Mouse (Mus musculus) NIH3T3 (cell line): Measurements from ENCODE around the gene Gpr35.

Source experiments
- DNase-seq: peaks from one replicate; pipeline ENCODE4 v3.0.0-alpha.2; 2012; ENCODE audit warnings: low read depth

Gpr35 gene

DNA sequence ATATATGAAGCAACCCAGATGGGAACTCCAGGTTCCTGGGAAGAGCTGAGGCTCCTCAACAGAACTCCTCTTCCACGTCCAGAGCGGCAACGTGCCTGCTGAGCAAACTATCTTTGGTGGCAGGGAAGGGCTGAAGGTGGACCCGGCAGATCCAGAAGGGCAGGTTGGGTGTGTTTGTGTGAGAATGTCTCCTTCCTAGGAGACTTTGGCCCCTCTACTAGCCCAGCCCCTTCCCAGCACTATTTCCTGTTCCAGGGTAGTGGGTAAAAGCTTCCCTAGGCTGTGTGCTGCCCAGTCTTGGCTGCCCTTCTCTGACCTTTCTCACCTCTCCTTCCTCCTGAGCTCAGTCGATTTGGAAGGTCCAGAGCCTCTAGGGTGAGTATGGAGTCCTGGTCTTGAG is at the start of gene Gpr35:
Gene Gpr35 (plus strand): TSS at position 259 of the 400 bp plus-strand sequence.
- DNase-seq: no peak

DNA sequence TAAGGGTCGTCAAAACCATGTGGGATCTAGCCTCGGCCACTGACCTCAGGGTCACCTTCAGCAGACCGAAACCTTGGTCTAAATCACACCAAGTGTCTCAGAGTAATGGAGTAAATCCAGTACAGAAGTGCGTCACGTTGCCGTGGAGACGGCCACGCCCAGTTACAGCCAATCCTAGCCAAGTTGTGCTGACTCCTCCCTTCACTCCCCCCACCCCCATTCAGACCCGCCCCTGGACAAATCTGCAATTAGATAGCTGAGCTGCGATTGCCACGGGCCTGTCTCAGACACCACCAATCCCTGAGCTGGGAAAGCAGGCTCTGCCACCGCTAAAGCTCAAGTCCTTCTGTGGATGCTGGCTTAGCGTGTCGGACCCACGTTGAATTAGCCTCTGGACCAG is 47.9 kb upstream of the Gpr35 start, which contains the start of gene Ankmy1:
Gene Ankmy1 (minus strand): TSS at position 121 of the 400 bp plus-strand sequence.
- no peak for DNase-seq

DNA sequence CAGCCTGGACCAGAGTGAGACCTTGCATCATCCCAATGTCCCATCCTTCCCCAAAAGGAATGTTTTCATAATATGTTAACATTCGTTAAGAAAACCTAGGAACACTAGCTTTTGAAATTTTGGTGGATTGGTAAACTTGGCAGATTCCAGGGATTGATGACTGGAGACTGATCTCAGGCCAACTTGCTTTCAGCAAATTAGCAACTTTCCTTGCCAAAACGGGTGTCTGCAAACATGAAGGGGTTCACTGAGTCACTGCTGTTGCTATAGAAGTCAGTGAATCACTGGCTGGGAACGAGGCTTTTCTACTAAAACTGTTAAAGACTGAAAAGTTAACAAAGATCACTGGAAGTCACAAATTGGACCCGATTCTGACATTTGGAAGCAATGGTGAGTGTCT is 47.0 kb upstream of the Gpr35 start:
- peak; percentile 81 for DNase-seq

GRCm38 (mm10) chr1:92905703-92906310 is 44.9 kb upstream of the Gpr35 start:
- DNase-seq: no peak

DNA sequence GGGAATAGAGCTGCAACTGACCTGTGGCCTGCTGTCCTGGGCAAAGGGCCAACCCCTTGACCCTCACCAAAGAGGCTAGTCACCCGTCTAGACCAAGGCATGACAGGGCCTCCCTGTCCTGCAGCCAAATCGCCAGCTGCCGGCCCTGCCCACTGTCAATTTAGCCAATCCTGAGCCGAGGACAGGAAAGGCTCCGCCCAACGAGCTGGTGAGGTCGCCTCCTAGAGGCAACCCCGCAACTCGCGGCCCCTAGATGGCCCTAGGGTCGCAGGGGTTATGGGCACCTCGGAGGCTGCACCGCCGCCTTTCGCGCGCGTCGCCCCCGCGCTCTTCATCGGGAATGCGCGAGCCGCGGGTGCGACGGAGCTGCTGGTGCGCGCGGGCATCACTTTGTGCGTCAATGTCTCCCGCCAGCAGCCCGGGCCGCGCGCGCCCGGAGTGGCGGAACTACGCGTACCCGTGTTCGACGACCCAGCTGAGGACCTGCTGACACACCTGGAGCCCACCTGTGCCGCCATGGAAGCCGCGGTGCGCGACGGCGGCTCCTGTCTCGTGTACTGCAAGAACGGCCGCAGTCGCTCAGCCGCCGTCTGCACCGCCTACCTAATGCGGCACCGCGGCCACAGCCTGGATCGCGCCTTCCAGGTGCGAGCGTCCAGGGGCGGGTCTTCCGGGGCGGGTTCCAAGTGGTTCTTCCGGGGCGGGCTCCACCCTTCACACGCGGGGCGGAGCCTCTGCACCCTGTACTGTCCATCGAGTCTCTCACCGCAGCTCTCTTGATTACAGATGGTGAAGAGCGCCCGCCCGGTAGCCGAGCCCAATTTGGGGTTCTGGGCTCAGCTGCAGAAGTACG is 43.7 kb upstream of the Gpr35 start, which contains the start of gene Dusp28:
Gene Dusp28 (plus strand): TSS at position 203 of the 853 bp plus-strand sequence.
- peak; percentile 18 for DNase-seq

GRCm38 (mm10) chr1:92907632-92908360 is 42.9 kb upstream of the Gpr35 start:
- DNase-seq: no peak

- DNase-seq: no peak
Measured at GRCm38 (mm10) chr1:92908664-92909063, 42.0 kb upstream of the Gpr35 start.

GRCm38 (mm10) chr1:92909068-92909467 is 41.6 kb upstream of the Gpr35 start:
- no peak for DNase-seq

DNA sequence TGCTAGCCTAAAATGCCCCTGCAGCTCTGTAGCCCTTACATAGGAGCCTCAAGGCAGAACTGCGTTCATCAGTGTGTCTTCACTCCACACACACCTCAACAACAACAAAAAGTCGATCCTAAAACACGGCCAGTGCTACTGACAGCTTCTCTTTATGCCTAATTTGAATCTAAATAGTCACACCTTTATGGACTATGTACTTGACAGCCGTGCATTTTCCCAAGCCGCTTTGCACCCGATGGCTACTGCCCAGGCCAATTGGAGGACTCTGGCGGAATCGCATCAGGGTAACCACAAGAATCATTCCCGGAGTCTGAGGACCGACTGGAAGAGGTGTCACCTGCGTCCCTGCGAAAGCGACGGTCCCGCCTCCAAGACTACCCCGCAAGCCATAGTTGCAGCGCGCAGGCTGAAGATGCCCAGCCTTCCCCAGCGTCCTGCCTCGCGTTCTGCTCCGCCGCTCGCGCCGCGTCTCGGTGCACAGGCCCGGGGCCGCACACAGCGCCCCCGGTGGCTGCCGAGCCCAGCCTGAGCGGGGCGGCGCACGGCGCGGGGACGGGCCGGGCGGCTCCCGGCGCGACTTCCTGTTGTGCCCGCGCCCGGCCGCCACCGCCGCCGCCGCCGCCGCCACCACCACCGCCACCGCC is 40.3 kb upstream of the Gpr35 start, which contains the start of gene Rnpepl1:
Gene Rnpepl1 (plus strand): TSS at position 545 of the 647 bp plus-strand sequence.
- DNase-seq: peak; percentile 69

GRCm38 (mm10) chr1:92910925-92911720 is 39.5 kb upstream of the Gpr35 start:
- peak; percentile 48 for DNase-seq

GRCm38 (mm10) chr1:92911721-92912138 is 38.9 kb upstream of the Gpr35 start:
- no peak for DNase-seq

DNA sequence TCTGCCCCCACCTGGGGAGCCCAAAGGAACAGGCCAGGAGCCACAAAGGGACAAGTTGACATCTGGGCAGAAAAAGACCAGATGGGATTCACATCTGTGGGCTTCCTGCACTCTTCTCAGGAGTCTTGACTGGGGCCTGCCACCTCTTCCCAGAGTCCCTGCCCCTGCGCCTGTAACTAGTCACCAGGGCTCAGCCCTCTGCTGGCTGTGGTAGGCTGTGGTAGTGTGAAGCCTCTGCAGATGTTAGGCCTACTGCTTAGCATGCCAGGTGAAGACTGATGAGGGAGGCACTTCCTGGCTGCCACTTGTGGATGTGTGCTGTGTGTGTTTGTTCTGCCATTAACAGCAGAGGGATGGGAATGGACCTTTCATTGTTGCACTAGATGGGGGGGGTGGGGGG is 38.4 kb upstream of the Gpr35 start:
- no peak for DNase-seq

DNA sequence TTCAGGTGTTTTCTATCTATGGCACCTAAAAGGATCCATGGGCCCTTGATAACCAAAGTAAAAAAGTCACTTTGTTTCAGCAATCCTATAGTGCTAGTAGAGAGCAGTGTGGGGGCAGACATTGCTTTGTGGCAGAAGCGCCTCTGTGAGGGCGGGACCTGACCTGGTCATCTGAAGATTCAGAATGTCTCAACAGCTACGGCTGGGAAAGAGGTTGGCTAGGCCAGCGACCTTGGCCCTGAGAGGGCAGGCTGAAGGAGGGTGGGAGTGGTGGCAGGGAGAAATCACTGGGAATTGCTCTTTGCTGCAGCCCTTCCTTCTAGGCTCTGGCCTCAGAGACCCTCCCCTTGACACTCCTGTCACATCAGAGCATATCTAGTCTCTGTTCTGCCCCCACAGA is 36.4 kb upstream of the Gpr35 start:
- DNase-seq: no peak

DNA sequence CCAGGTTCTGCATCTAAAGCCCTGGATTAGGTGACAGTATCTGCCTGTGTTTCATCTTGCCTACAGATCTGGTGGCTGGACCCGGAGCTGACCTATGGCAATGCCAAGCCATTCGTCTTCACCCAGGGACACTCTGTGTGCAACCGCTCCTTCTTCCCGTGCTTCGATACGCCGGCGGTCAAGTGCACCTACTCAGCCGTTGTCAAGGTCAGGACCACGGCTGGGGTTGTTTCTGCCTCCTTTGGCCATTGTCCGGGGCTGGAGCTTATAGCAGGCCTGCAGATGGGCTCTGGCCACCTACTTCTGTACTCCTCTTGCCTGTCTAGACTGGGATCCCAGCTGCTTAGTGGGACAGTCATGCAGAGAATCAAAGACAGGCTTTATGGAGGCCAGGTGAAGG is 35.7 kb upstream of the Gpr35 start:
- DNase-seq: no peak

- no peak for DNase-seq
Measured at GRCm38 (mm10) chr1:92916725-92917124, 33.9 kb upstream of the Gpr35 start.

DNA sequence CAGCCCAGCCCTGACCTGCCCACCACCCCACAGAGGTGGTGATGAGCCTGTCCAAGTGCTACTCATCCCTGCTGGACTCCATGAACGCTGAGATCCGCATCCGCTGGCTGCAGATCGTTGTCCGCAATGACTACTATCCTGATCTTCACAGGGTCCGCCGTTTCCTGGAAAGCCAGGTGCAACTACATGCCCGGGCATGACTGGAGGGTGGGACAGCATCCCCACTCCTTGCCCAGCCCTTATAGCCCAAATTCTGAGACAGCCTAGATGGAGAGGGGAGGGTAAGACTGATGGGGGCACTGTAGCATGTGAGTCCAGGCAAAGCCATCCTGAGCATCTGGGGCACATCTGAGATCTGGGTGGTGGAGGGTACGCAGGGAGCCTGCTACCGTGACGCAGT is 31.5 kb upstream of the Gpr35 start:
- no peak for DNase-seq

DNA sequence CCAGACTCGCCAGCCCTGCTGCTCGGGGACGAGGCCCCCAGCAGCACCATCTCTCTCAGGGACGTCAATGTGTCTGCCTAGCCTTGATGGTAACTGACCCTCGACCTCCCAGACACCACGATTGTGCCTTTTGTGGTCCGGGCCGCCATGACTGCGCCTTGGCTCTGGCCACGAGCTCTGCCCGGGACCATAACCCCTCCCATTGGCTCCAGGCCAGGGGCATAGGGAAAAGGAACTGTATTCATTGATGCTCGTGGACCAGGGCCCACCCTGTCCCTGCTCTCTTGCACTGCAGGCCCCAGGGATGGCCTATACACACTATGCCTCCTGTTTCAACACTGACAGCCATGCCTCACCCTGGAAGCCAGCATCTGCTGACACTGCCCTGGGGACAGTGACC is 30.9 kb upstream of the Gpr35 start:
- no peak for DNase-seq

- DNase-seq: no peak
Measured at GRCm38 (mm10) chr1:92920474-92921200, 30.0 kb upstream of the Gpr35 start.

GRCm38 (mm10) chr1:92921496-92921895 is 29.2 kb upstream of the Gpr35 start:
- DNase-seq: no peak

GRCm38 (mm10) chr1:92930171-92930706 is 20.4 kb upstream of the Gpr35 start:
- peak; percentile 40 for DNase-seq
